Mouse (Mus musculus) CD4-positive naive resting alpha-beta T cell, adult 76 days (primary cell): ENCODE data around the gene Olfr984. TPM values are rescaled to one million over a fixed set of nuclear protein-coding genes. Genes with fewer than 3 reads are reported as not detected.

Source experiments
- total RNA-seq: library from RNA; stranded (reverse); gene quantifications from one replicate; pipeline ENCODE4 v1.2.4, GENCODE M21; 2023

Olfr984 gene
- not detected for total RNA-seq

GRCm38 (mm10) chr9:40114106-40114505, at the start of gene Olfr984:
TSS of gene Olfr984 (minus strand) at chr9:40114206.

GRCm38 (mm10) chr9:40130084-40130483, 16.1 kb upstream of the Olfr984 start, which contains the start of gene Olfr985:
TSS of gene Olfr985 (minus strand) at chr9:40130184.

GRCm38 (mm10) chr9:40093495-40093894, 20.5 kb downstream of the Olfr984 start, which contains the start of gene Olfr983:
TSS of gene Olfr983 (minus strand) at chr9:40093595.

GRCm38 (mm10) chr9:40073529-40073928, 40.5 kb downstream of the Olfr984 start, which contains the start of gene Olfr982:
TSS of gene Olfr982 (plus strand) at chr9:40073829.

Other genes with a start within 250 kb of the Olfr984 start
- gene Olfr972, start 247.8 kb downstream of the Olfr984 start, total RNA-seq, result not detected
- not detected for gene Olfr229, start 206.9 kb downstream of the Olfr984 start, total RNA-seq
- not detected for gene Olfr974, start 176.7 kb downstream of the Olfr984 start, total RNA-seq
- not detected for gene Olfr975, start 162.2 kb downstream of the Olfr984 start, total RNA-seq
- gene Olfr976, start 153.1 kb downstream of the Olfr984 start, total RNA-seq, result not detected
- gene Olfr978, start 122.1 kb downstream of the Olfr984 start, total RNA-seq, result not detected
- not detected for gene Olfr979, start 110.7 kb downstream of the Olfr984 start, total RNA-seq
- gene Olfr980, start 104.6 kb downstream of the Olfr984 start, total RNA-seq, result not detected
- gene Olfr981, start 92.7 kb downstream of the Olfr984 start, total RNA-seq, result not detected
- not detected for gene Olfr982, start 40.4 kb downstream of the Olfr984 start, total RNA-seq
- gene Olfr983, start 20.6 kb downstream of the Olfr984 start, total RNA-seq, result not detected
- not detected for gene Olfr985, start 16.0 kb upstream of the Olfr984 start, total RNA-seq
- gene Tmem225, start 33.9 kb upstream of the Olfr984 start, total RNA-seq, result not detected
- not detected for gene Olfr986, start 66.7 kb upstream of the Olfr984 start, total RNA-seq
- 1.9 TPM for gene Zfp202, start 78.1 kb upstream of the Olfr984 start, total RNA-seq
- not detected for gene Scn3b, start 155.0 kb upstream of the Olfr984 start, total RNA-seq